Mouse (Mus musculus): ENCODE results near the gene Cbln4. TPM values are rescaled to one million over a fixed set of nuclear protein-coding genes. Genes with fewer than 3 reads are reported as not detected.

Gene Cbln4
- polyA plus RNA-seq, 1 experiment from 2014 or later = 1.1 TPM

Other genes starting within 250 kb of the Cbln4 start
- gene Mc3r, start 205.0 kb upstream of the Cbln4 start, polyA plus RNA-seq (2015; fragmentation: Nextera tagmentation; extraction: Ambion mirVana) = 0.30 TPM in 1 of 2 replicates, not detected in the other